Mouse (Mus musculus) cerebellum, adult 2 months (tissue): ENCODE results near the gene Sprr4. TPM values are rescaled to one million over a fixed set of nuclear protein-coding genes. Genes with fewer than 3 reads are reported as not detected.

ENCODE experiments used
- DNase-seq, 2 experiments: peaks; one replicate each; pipeline ENCODE4 v3.0.0; 2021
- H3K27ac ChIP-seq: fragments of 200-500 bp; 2 replicates; pipeline ENCODE4 v1.5.1; 2012; ENCODE audit warnings: low read length, control low read depth, inconsistent platforms; ENCODE audit not compliant: insufficient read depth
- H3K27me3 ChIP-seq: fragments of 200-500 bp; 2 replicates; pipeline ENCODE4 v1.6.1; 2012; ENCODE audit warnings: inconsistent platforms, mild to moderate bottlenecking, low read length, moderate library complexity; ENCODE audit not compliant: control insufficient read depth, insufficient read depth
- H3K4me1 ChIP-seq: fragments of 200-500 bp; 2 replicates; pipeline ENCODE4 v1.6.1; 2011; ENCODE audit warnings: low read length; ENCODE audit not compliant: control insufficient read depth, insufficient read depth
- H3K4me3 ChIP-seq: fragments of 200-500 bp; replicated peaks from 2 replicates; pipeline ENCODE3; 2011; ENCODE audit warnings: mild to moderate bottlenecking, low read depth, low read length, control low read depth; ENCODE audit not compliant: insufficient read depth
- CTCF ChIP-seq: fragments of 200-500 bp; IDR thresholded peaks from 2 replicates; pipeline ENCODE4 v1.5.1; 2011; ENCODE audit warnings: low read depth, mild to moderate bottlenecking, control low read depth, low read length, moderate library complexity, borderline replicate concordance; ENCODE audit not compliant: insufficient read depth
- POLR2A ChIP-seq: fragments of 200-500 bp; IDR thresholded peaks from 2 replicates; pipeline ENCODE4 v1.6.1; 2011; ENCODE audit warnings: low read length, control low read depth, borderline replicate concordance; ENCODE audit not compliant: insufficient read depth
- WGBS: fragments of 180-500 bp; shearing (Covaris S2); methylation state at CpG from one replicate; pipeline ENCODE4 v1.1.7; 2018; 5-methylcytosine and 5-hydroxymethylcytosine counted together
- polyA plus RNA-seq: library from polyadenylated mRNA; depleted of rRNA; stranded (reverse); fragments of >200 nt; gene quantifications from 2 replicates; pipeline ENCODE4 v1.2.3, GENCODE M21; 2012; rRNA removed

Gene Sprr4
- polyA plus RNA-seq, 1 experiment: not detected

GRCm38 (mm10) chr3:92470111-92470510 is 30.2 kb downstream of the Sprr4 start:
- Histone ChIP-seq H3K27ac (no peak overlapping the region), H3K4me1 (no peaks in the 10 kb centered on the region), H3K27me3 (no peaks in the 10 kb centered on the region), H3K4me3 (no peak overlapping the region)
- TF ChIP-seq POLR2A (no peak), CTCF (no peak)
- 86% methylated on average over 2 of the region's 2 CpGs for WGBS
- DNase-seq: no peak

GRCm38 (mm10) chr3:92467424-92467823 is 32.9 kb downstream of the Sprr4 start:
- Histone ChIP-seq H3K27ac (no peak overlapping the region), H3K4me3 (no peak overlapping the region), H3K4me1 (no peaks in the 10 kb centered on the region), H3K27me3 (no peaks in the 10 kb centered on the region)
- TF ChIP-seq CTCF (no peak), POLR2A (no peak)
- no peak for DNase-seq

GRCm38 (mm10) chr3:92466576-92466975 is 33.7 kb downstream of the Sprr4 start:
- no peak for DNase-seq
- H3K27me3 ChIP-seq: no peaks in the 10 kb centered on the region
- H3K4me1 ChIP-seq: no peaks in the 10 kb centered on the region
- H3K4me3 ChIP-seq: no peak overlapping the region
- no peak overlapping the region for H3K27ac ChIP-seq
- TF ChIP-seq CTCF (no peak), POLR2A (no peak)
- 19% methylated on average over 1 of the region's 1 CpGs for WGBS

- H3K27ac ChIP-seq: no peak within 1 kb of the TSS
- DNase-seq: no peak
- WGBS: 56% methylated on average over 2 of the region's 2 CpGs
- no peaks in the 10 kb centered on the region for H3K27me3 ChIP-seq
- no peaks in the 10 kb centered on the region for H3K4me1 ChIP-seq
- TF ChIP-seq CTCF: no peak
- no peak for TF ChIP-seq POLR2A
- H3K4me3 ChIP-seq: no peak within 1 kb of the TSS
Observed at GRCm38 (mm10) chr3:92458620-92459019, 41.7 kb downstream of the Sprr4 start, which contains the start of gene Sprr3. Sprr3 (minus strand) TSS chr3:92458720.

GRCm38 (mm10) chr3:92455151-92455550 is 45.1 kb downstream of the Sprr4 start:
- no peak overlapping the region for H3K27ac ChIP-seq
- H3K4me1 ChIP-seq: no peaks in the 10 kb centered on the region
- TF ChIP-seq POLR2A: no peak
- no peak for TF ChIP-seq CTCF
- no peak for DNase-seq
- no peak overlapping the region for H3K4me3 ChIP-seq
- 86% methylated on average over 5 of the region's 5 CpGs for WGBS
- H3K27me3 ChIP-seq: no peaks in the 10 kb centered on the region

Other genes starting within 250 kb of the Sprr4 start
- gene Sprr2a3, start 215.1 kb downstream of the Sprr4 start, polyA plus RNA-seq: not detected in 2 replicates
- gene Sprr2b, start 183.9 kb downstream of the Sprr4 start, polyA plus RNA-seq: 0.14 TPM in 1 of 2 replicates, not detected in the other
- gene Sprr2d, start 161.4 kb downstream of the Sprr4 start, polyA plus RNA-seq: not detected in 2 replicates
- not detected in 2 replicates for gene Sprr2e, start 148.3 kb downstream of the Sprr4 start, polyA plus RNA-seq
- not detected in 2 replicates for gene Sprr2f, start 135.3 kb downstream of the Sprr4 start, polyA plus RNA-seq
- not detected in 2 replicates for gene Sprr2h, start 114.8 kb downstream of the Sprr4 start, polyA plus RNA-seq
- not detected in 2 replicates for gene Sprr2i, start 92.5 kb downstream of the Sprr4 start, polyA plus RNA-seq
- gene Sprr2j-ps, start 82.4 kb downstream of the Sprr4 start, polyA plus RNA-seq: not detected in 2 replicates
- gene Gm9774, start 71.1 kb downstream of the Sprr4 start, polyA plus RNA-seq: 9.8 and 9.9 TPM in 2 replicates
- gene Sprr2k, start 67.9 kb downstream of the Sprr4 start, polyA plus RNA-seq: not detected in 2 replicates
- not detected in 2 replicates for gene Sprr1b, start 61.7 kb downstream of the Sprr4 start, polyA plus RNA-seq
- gene Sprr3, start 41.8 kb downstream of the Sprr4 start, polyA plus RNA-seq: not detected in 2 replicates
- gene Sprr1a, start 14.6 kb downstream of the Sprr4 start, polyA plus RNA-seq: 0.70 and 0.95 TPM in 2 replicates
- not detected in 2 replicates for gene 2310046K23Rik, start 34.0 kb upstream of the Sprr4 start, polyA plus RNA-seq
- gene Ivl, start 73.2 kb upstream of the Sprr4 start, polyA plus RNA-seq: not detected in 2 replicates
- gene Smcp, start 88.5 kb upstream of the Sprr4 start, polyA plus RNA-seq: not detected in 2 replicates
- not detected in 2 replicates for gene 2210017I01Rik, start 107.0 kb upstream of the Sprr4 start, polyA plus RNA-seq
- not detected in 2 replicates for gene Lce6a, start 121.2 kb upstream of the Sprr4 start, polyA plus RNA-seq
- gene Lce1a1, start 147.8 kb upstream of the Sprr4 start, polyA plus RNA-seq: not detected in 2 replicates
- gene Lce1b, start 156.4 kb upstream of the Sprr4 start, polyA plus RNA-seq: not detected in 2 replicates
- gene Lce1a2, start 169.8 kb upstream of the Sprr4 start, polyA plus RNA-seq: not detected in 2 replicates
- not detected in 2 replicates for gene Lce1c, start 178.8 kb upstream of the Sprr4 start, polyA plus RNA-seq
- gene Lce1d, start 186.7 kb upstream of the Sprr4 start, polyA plus RNA-seq: not detected in 2 replicates
- not detected in 2 replicates for gene Lce1e, start 208.6 kb upstream of the Sprr4 start, polyA plus RNA-seq
- not detected in 2 replicates for gene Lce1f, start 219.9 kb upstream of the Sprr4 start, polyA plus RNA-seq
- gene Gm38119, start 238.6 kb upstream of the Sprr4 start, polyA plus RNA-seq: not detected in 2 replicates